Mouse (Mus musculus) CH12.LX (cell line): ENCODE data around the gene Bcdin3d. TPM values are rescaled to one million over a fixed set of nuclear protein-coding genes. Genes with fewer than 3 reads are reported as not detected.

Experiments
- DNase-seq: peaks from one replicate; pipeline ENCODE4 v3.0.0-alpha.2; 2013; ENCODE audit errors: extremely low read depth
- H3K27ac ChIP-seq: 2 replicates; pipeline ENCODE4 v1.5.1; 2012; ENCODE audit warnings: low read depth, mild to moderate bottlenecking, control low read depth, moderate library complexity; ENCODE audit not compliant: insufficient read depth
- H3K27me3 ChIP-seq: replicated peaks from 2 replicates; pipeline ENCODE3; 2012; ENCODE audit warnings: inconsistent platforms
- H3K36me3 ChIP-seq, 2 experiments: replicated peaks in 1 of 2; 2 replicates each; pipeline versions ENCODE3 to v1.6.1; 2012; ENCODE audit warnings: inconsistent platforms in 1 of 2, low read length in 1 of 2, mild to moderate bottlenecking in 1 of 2, mixed read lengths in 1 of 2, moderate library complexity in 1 of 2; ENCODE audit not compliant: control insufficient read depth in 1 of 2, insufficient read depth in 1 of 2
- H3K4me1 ChIP-seq, 2 experiments: 2 replicates each; pipeline ENCODE4 v1.6.1; 2012; ENCODE audit warnings: inconsistent platforms in 1 of 2, moderate library complexity in 1 of 2; ENCODE audit not compliant: insufficient read depth in 2 of 2, control insufficient read depth in 1 of 2
- H3K4me2 ChIP-seq: 2 replicates; pipeline ENCODE4 v1.6.1; 2012; ENCODE audit warnings: low read depth, mild to moderate bottlenecking, control low read depth; ENCODE audit not compliant: poor library complexity, insufficient read depth, severe bottlenecking
- H3K4me3 ChIP-seq, 3 experiments: fragments of 150-350 bp in 1 of 3; sonication (generic) in 1 of 3; replicated peaks in 1 of 3; 2 replicates each; pipeline versions ENCODE3 to v1.5.1; 2011 to 2012; ENCODE audit warnings: low read depth in 2 of 3, low read length in 2 of 3, mild to moderate bottlenecking in 2 of 3, moderate library complexity in 2 of 3, control low read depth in 1 of 3, improper control_type of control experiment in 1 of 3, inconsistent platforms in 1 of 3, mixed read lengths in 1 of 3; ENCODE audit not compliant: poor library complexity in 1 of 3
- H3K79me2 ChIP-seq: replicated peaks from 2 replicates; pipeline ENCODE4 v1.6.1; 2012; ENCODE audit warnings: mild to moderate bottlenecking, moderate library complexity; ENCODE audit not compliant: control insufficient read depth, poor library complexity, insufficient read depth, severe bottlenecking; ENCODE audit errors: extremely low read depth
- H3K9ac ChIP-seq: 2 replicates; pipeline ENCODE4 v1.6.1; 2012; ENCODE audit warnings: low read depth, mild to moderate bottlenecking, control low read depth, moderate library complexity; ENCODE audit not compliant: insufficient read depth
- H3K9me3 ChIP-seq: replicated peaks from 2 replicates; pipeline ENCODE3; 2012; ENCODE audit warnings: low read length, inconsistent platforms, mixed read lengths
- BHLHE40 ChIP-seq: IDR thresholded peaks from 2 replicates; pipeline ENCODE4 v1.6.1; 2011; ENCODE audit warnings: mild to moderate bottlenecking, low read depth, low read length, improper control_type of control experiment
- CHD2 ChIP-seq: IDR thresholded peaks from 2 replicates; pipeline ENCODE4 v1.6.1; 2011; ENCODE audit warnings: low read length, improper control_type of control experiment
- E2F4 ChIP-seq: IDR thresholded peaks from 2 replicates; pipeline ENCODE4 v1.6.1; 2011; ENCODE audit warnings: low read depth, low read length, improper control_type of control experiment; ENCODE audit not compliant: insufficient replicate concordance
- EP300 ChIP-seq: IDR thresholded peaks from 2 replicates; pipeline ENCODE4 v1.6.1; 2011; ENCODE audit warnings: low read length, improper control_type of control experiment
- GABPA ChIP-seq: IDR thresholded peaks from 2 replicates; pipeline ENCODE4 v1.6.1; 2012; ENCODE audit warnings: low read depth, low read length, improper control_type of control experiment, inconsistent platforms; ENCODE audit not compliant: insufficient replicate concordance
- JUN ChIP-seq: IDR thresholded peaks from 2 replicates; pipeline ENCODE4 v1.6.1; 2011; ENCODE audit warnings: low read depth, mild to moderate bottlenecking, low read length, improper control_type of control experiment, moderate library complexity; ENCODE audit not compliant: insufficient read depth
- KAT2A ChIP-seq: IDR thresholded peaks from 2 replicates; pipeline ENCODE4 v1.6.1; 2012; ENCODE audit warnings: low read length, improper control_type of control experiment, inconsistent platforms; ENCODE audit not compliant: insufficient replicate concordance
- MAFK ChIP-seq: IDR thresholded peaks from 2 replicates; pipeline ENCODE4 v1.6.1; 2011; ENCODE audit warnings: low read length, improper control_type of control experiment; ENCODE audit not compliant: insufficient replicate concordance
- MYC ChIP-seq: IDR thresholded peaks from 2 replicates; pipeline ENCODE4 v1.6.1; 2011; ENCODE audit warnings: low read depth, mild to moderate bottlenecking, improper control_type of control experiment, low read length
- TCF12 ChIP-seq: IDR thresholded peaks from 2 replicates; pipeline ENCODE4 v1.6.1; 2014; ENCODE audit warnings: low read depth, mild to moderate bottlenecking, inconsistent platforms, low read length, improper control_type of control experiment
- USF2 ChIP-seq: conservative IDR thresholded peaks from 2 replicates; pipeline ENCODE4 v1.6.1; 2011; ENCODE audit warnings: low read depth, low read length, improper control_type of control experiment
- ZC3H11A ChIP-seq: IDR thresholded peaks from 2 replicates; pipeline ENCODE4 v1.6.1; 2012; ENCODE audit warnings: low read depth, mild to moderate bottlenecking, inconsistent platforms, low read length, improper control_type of control experiment
- ZKSCAN1 ChIP-seq: IDR thresholded peaks from 2 replicates; pipeline ENCODE4 v1.6.1; 2012; ENCODE audit warnings: low read depth, inconsistent platforms, low read length, improper control_type of control experiment, borderline replicate concordance
- dilution Hi-C: fragments of 300-500 bp; cut with MboI; formaldehyde crosslinking; loops from 2 replicates; pipeline ENCODE4 v1.14.3; 2020; ENCODE audit warnings: low sequenced_read_pairs; ENCODE audit not compliant: extremely low pct_unique_long_range_greater_than_20kb, extremely low pct_ligation_motif_present
- in situ Hi-C: fragments of 300-500 bp; cut with MboI; formaldehyde crosslinking; loops from 3 replicates; pipeline ENCODE4 v1.14.3; 2019; ENCODE audit warnings: low sequenced_read_pairs, low pct_ligation_motif_present, low pct_unique_long_range_greater_than_20kb, mixed read lengths
- polyA plus RNA-seq: library from polyadenylated mRNA; unstranded; fragments of >175 nt; gene quantifications from 2 replicates; pipeline ENCODE4 v1.2.1, GENCODE M21; 2012; ENCODE audit warnings: low read depth; ENCODE audit not compliant: insufficient read length
- total RNA-seq, 2 experiments: library from RNA; depleted of rRNA; stranded (reverse); fragments of 300-350 nt in 1 of 2; fragments of >200 nt in 1 of 2; gene quantifications; 2 replicates each; pipeline ENCODE4 v1.2.3; 2012 to 2014

Bcdin3d gene
- total and polyA plus RNA-seq, 3 experiments: 13.8 to 15.3 (median 14.2) TPM

- Histone ChIP-seq H3K27me3 (peaks cover 88% of the 10 kb centered on the region), H3K9ac (no peak overlapping the region), H3K4me1 (peaks cover 13 to 30% of the 10 kb centered on the region in 2 experiments), H3K4me3 (no peak overlapping the region), H3K27ac (no peak overlapping the region), H3K9me3 (no peaks in the 10 kb centered on the region), H3K4me2 (no peak overlapping the region)
- dilution Hi-C loops (no loop called here), in situ Hi-C loops (loop anchor here (5.0 kb wide), 1 partner anchor 169 kb away; the partner anchor contains the start of gene Asic1)
- no peak for TF ChIP-seq ZKSCAN1
- no peak for TF ChIP-seq CHD2
- no peak for TF ChIP-seq JUN
- no peak for TF ChIP-seq E2F4
- TF ChIP-seq ZC3H11A: no peak
- TF ChIP-seq KAT2A: no peak
- no peak for TF ChIP-seq GABPA
- no peak for TF ChIP-seq MYC
- no peak for TF ChIP-seq EP300
- TF ChIP-seq, all 38 proteins: peak for 0
- no peaks in the 10 kb centered on the region for H3K36me3 ChIP-seq
- H3K79me2 ChIP-seq: no peaks in the 10 kb centered on the region
- DNase-seq: no peak
Observed at GRCm38 (mm10) chr15:99503256-99503655, 28.7 kb upstream of the Bcdin3d start.

- no peaks in the 10 kb centered on the region for H3K79me2 ChIP-seq
- H3K27me3 ChIP-seq: peaks cover 79% of the 10 kb centered on the region
Observed at GRCm38 (mm10) chr15:99502311-99502831, 27.8 kb upstream of the Bcdin3d start.

More at GRCm38 (mm10) chr15:99502311-99502831, 27.8 kb upstream of the Bcdin3d start:
- H3K27ac ChIP-seq: no peak overlapping the region
- DNase-seq: no peak
- H3K36me3 ChIP-seq: no peaks in the 10 kb centered on the region
- peaks cover 17 to 38% of the 10 kb centered on the region in 2 experiments for H3K4me1 ChIP-seq
- in situ Hi-C loops: loop anchor here (5.0 kb wide), 1 partner anchor 170 kb away; the partner anchor contains the start of gene Asic1
- H3K4me3 ChIP-seq: no peak overlapping the region
- dilution Hi-C loops: no loop called here
- no peak overlapping the region for H3K4me2 ChIP-seq
- TF ChIP-seq BHLHE40 (peak; percentile 17; the same call in 1 of the 2 replicates), USF2 (peak; percentile 25; the same call in 1 of the 2 replicates), MAFK (0 out of 2 replicates have a peak, but pooled peaks have one; percentile 12), TCF12 (no peak), EP300 (no peak)
- H3K9me3 ChIP-seq: no peaks in the 10 kb centered on the region
- no peak overlapping the region for H3K9ac ChIP-seq
